Mouse (Mus musculus): ENCODE data around the gene Vps8. TPM values are rescaled to one million over a fixed set of nuclear protein-coding genes. Genes with fewer than 3 reads are reported as not detected.
A peak's percentile ranks its signal among the peaks of the same experiment; 100 is the strongest.

Gene Vps8
- polyA plus RNA-seq, 1 experiment from 2014 or later, result 33.1 TPM

DNA sequence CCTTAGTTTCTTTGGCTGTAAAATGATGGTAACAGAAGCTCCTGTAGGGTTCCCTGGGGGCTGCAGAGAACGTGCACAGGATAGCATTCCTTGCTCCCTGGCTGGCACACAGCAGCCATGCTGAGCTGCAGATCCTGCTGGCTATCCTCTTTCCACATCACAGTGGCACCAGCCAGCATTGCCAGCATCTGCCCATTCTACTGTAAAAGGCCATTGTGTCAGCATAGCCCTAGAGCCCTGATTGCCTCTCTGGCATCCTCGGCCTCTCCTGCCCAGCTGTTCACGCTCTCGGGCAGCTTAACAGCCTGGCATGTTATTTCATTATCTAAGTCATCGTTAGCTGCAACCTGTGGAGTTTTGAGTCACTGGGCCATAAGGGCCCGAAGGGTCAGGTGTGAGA, 204.3 kb downstream of the Vps8 start:
- WGBS, result 42% methylated on average over 6 of the region's 6 CpGs
- H3K27me3 ChIP-seq (replicated peaks; ENCODE audit: control insufficient read depth, insufficient read depth, low read length), result no peaks in the 10 kb centered on the region

DNA sequence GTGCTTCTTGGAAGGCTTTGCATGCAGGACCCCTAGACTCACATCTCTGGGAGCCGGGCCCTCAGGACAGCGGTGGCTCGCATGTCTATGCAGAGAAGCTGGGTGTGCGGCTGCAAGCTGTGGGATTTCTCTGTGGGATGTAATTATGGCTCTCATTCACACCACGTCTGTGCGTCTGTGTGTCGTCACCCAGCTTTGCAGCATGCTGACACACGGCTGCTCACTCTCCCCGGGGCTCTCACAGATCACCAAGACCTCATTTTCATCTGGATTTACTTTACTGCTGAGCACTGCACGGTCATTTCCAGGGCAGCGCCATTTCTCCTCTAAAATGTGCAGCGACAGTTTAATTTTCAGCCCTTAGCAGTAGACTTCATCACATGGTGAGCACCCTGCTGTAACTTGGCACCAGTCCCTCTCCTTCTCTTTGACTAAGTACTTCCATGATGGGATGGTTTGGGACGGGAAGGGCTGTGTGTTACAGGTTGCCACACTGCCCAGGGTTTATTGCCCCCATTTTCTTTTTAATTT, 205.2 kb downstream of the Vps8 start:
- H3K9me3 ChIP-seq (ENCODE audit: control insufficient read depth, low read length), result no peaks in the 10 kb centered on the region
- peak; percentile 48 for ATAC-seq
- no peak overlapping the region for H3K4me3 ChIP-seq (ENCODE audit: low read length)
- H3K27me3 ChIP-seq (replicated peaks; ENCODE audit: control insufficient read depth, insufficient read depth, low read length), result no peaks in the 10 kb centered on the region
- H3K36me3 ChIP-seq (ENCODE audit: control insufficient read depth, insufficient read depth, low read length), result no peaks in the 10 kb centered on the region
- no peak overlapping the region; the same call in 1 of the 2 replicates for H3K9ac ChIP-seq (ENCODE audit: low read depth, low read length)
- WGBS, result 33% methylated on average over 13 of the region's 13 CpGs
- peak overlapping the region; percentile 16; the same call in 1 of the 2 replicates for H3K4me2 ChIP-seq (ENCODE audit: low read length)
- H3K4me1 ChIP-seq (ENCODE audit: control insufficient read depth, insufficient read depth, low read depth, low read length), result peaks cover 12% of the 10 kb centered on the region
- peak overlapping the region; percentile 42 for H3K27ac ChIP-seq (ENCODE audit: low read depth, low read length)

More for the DNA sequence above, 204.3 kb downstream of the Vps8 start:
- H3K4me2 ChIP-seq (ENCODE audit: low read length), result no peak overlapping the region
- H3K4me1 ChIP-seq (ENCODE audit: control insufficient read depth, insufficient read depth, low read depth, low read length), result peaks cover 12% of the 10 kb centered on the region
- no peak overlapping the region for H3K4me3 ChIP-seq (ENCODE audit: low read length)
- no peaks in the 10 kb centered on the region for H3K9me3 ChIP-seq (ENCODE audit: control insufficient read depth, low read length)
- no peak overlapping the region for H3K27ac ChIP-seq (ENCODE audit: low read depth, low read length)
- H3K36me3 ChIP-seq (ENCODE audit: control insufficient read depth, insufficient read depth, low read length), result no peaks in the 10 kb centered on the region
- H3K9ac ChIP-seq (ENCODE audit: low read depth, low read length), result no peak overlapping the region
- ATAC-seq, result peak; percentile 40

- Histone ChIP-seq H3K4me1 (ENCODE audit: control insufficient read depth, insufficient read depth, low read depth, low read length) (peaks cover 12% of the 10 kb centered on the region), H3K36me3 (ENCODE audit: control insufficient read depth, insufficient read depth, low read length) (no peaks in the 10 kb centered on the region), H3K4me2 (ENCODE audit: low read length) (no peak overlapping the region), H3K9ac (ENCODE audit: low read depth, low read length) (no peak overlapping the region), H3K9me3 (ENCODE audit: control insufficient read depth, low read length) (no peaks in the 10 kb centered on the region), H3K27me3 (replicated peaks; ENCODE audit: control insufficient read depth, insufficient read depth, low read length) (no peaks in the 10 kb centered on the region), H3K4me3 (ENCODE audit: low read length) (no peak overlapping the region), H3K27ac (ENCODE audit: low read depth, low read length) (no peak overlapping the region)
- WGBS, result 92% methylated on average over 4 of the region's 4 CpGs
- ATAC-seq, result no peak
These were observed 207.7 kb downstream of the Vps8 start for GRCm38 (mm10) chr16:21630614-21631013.

DNA sequence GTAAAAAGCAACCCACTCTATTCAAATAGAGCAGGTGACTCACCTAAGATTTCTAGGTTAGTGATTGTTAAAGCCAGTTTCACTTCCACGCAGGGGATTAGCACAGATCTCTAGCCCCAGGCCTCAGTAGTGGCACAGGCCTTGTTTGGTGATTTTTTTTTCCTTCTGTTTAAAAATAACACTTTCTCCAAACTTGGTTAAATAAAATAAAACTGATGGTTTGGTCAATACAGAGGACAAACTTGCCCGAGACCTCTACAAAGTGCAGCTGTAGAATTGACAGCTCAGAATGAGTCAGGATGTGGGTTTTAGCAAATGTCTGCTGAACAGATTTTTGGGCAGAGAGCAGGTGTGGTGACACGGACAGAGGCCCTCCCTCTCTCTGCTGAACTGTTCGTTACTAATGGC, 208.9 kb downstream of the Vps8 start:
- Histone ChIP-seq H3K4me1 (ENCODE audit: control insufficient read depth, insufficient read depth, low read depth, low read length) (peaks cover 12% of the 10 kb centered on the region), H3K4me2 (ENCODE audit: low read length) (no peak overlapping the region), H3K9me3 (ENCODE audit: control insufficient read depth, low read length) (no peaks in the 10 kb centered on the region), H3K27me3 (replicated peaks; ENCODE audit: control insufficient read depth, insufficient read depth, low read length) (no peaks in the 10 kb centered on the region), H3K9ac (ENCODE audit: low read depth, low read length) (no peak overlapping the region), H3K4me3 (ENCODE audit: low read length) (no peak overlapping the region), H3K27ac (ENCODE audit: low read depth, low read length) (no peak overlapping the region), H3K36me3 (ENCODE audit: control insufficient read depth, insufficient read depth, low read length) (no peaks in the 10 kb centered on the region)
- 83% methylated on average over 4 of the region's 4 CpGs for WGBS
- ATAC-seq, result no peak

DNA sequence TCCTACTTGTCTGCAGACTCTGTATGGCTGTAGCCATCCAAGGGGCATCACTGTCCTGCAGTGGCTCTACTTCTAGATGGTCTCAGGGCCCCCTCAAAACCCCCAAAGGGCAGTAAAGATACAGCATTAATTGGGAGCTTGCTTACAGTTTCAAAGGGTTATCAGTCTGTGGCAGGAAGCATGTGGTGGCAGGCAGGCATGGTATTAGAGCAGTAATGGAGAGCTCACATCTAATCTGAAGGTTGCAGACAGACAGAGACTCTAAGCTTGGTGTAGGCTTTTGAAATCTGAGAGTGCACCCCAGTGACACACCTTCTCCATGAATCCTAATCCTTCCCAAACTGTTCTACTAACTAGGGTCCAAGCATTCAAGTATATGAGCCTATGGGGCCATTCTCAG, 211.5 kb downstream of the Vps8 start:
- H3K9me3 ChIP-seq (ENCODE audit: control insufficient read depth, low read length), result no peaks in the 10 kb centered on the region
- H3K9ac ChIP-seq (ENCODE audit: low read depth, low read length), result no peak overlapping the region
- H3K4me1 ChIP-seq (ENCODE audit: control insufficient read depth, insufficient read depth, low read depth, low read length), result no peaks in the 10 kb centered on the region
- H3K4me3 ChIP-seq (ENCODE audit: low read length), result no peak overlapping the region
- no peak for ATAC-seq
- H3K36me3 ChIP-seq (ENCODE audit: control insufficient read depth, insufficient read depth, low read length), result no peaks in the 10 kb centered on the region
- no peak overlapping the region for H3K4me2 ChIP-seq (ENCODE audit: low read length)
- H3K27ac ChIP-seq (ENCODE audit: low read depth, low read length), result no peak overlapping the region
- H3K27me3 ChIP-seq (replicated peaks; ENCODE audit: control insufficient read depth, insufficient read depth, low read length), result no peaks in the 10 kb centered on the region

GRCm38 (mm10) chr16:21636156-21636853, 213.4 kb downstream of the Vps8 start:
- no peaks in the 10 kb centered on the region for H3K36me3 ChIP-seq (ENCODE audit: control insufficient read depth, insufficient read depth, low read length)
- H3K27me3 ChIP-seq (replicated peaks; ENCODE audit: control insufficient read depth, insufficient read depth, low read length), result no peaks in the 10 kb centered on the region
- H3K9ac ChIP-seq (ENCODE audit: low read depth, low read length), result no peak overlapping the region
- WGBS, result 90% methylated on average over 5 of the region's 5 CpGs
- no peak overlapping the region for H3K4me2 ChIP-seq (ENCODE audit: low read length)
- no peak for ATAC-seq
- no peak overlapping the region for H3K4me3 ChIP-seq (ENCODE audit: low read length)
- no peaks in the 10 kb centered on the region for H3K4me1 ChIP-seq (ENCODE audit: control insufficient read depth, insufficient read depth, low read depth, low read length)
- no peaks in the 10 kb centered on the region for H3K9me3 ChIP-seq (ENCODE audit: control insufficient read depth, low read length)
- no peak overlapping the region for H3K27ac ChIP-seq (ENCODE audit: low read depth, low read length)

GRCm38 (mm10) chr16:21637201-21637819, 214.4 kb downstream of the Vps8 start:
- Histone ChIP-seq H3K4me1 (ENCODE audit: control insufficient read depth, insufficient read depth, low read depth, low read length) (no peaks in the 10 kb centered on the region), H3K4me2 (ENCODE audit: low read length) (no peak overlapping the region), H3K36me3 (ENCODE audit: control insufficient read depth, insufficient read depth, low read length) (no peaks in the 10 kb centered on the region), H3K9ac (ENCODE audit: low read depth, low read length) (no peak overlapping the region), H3K27me3 (replicated peaks; ENCODE audit: control insufficient read depth, insufficient read depth, low read length) (no peaks in the 10 kb centered on the region), H3K4me3 (ENCODE audit: low read length) (no peak overlapping the region), H3K27ac (ENCODE audit: low read depth, low read length) (no peak overlapping the region), H3K9me3 (ENCODE audit: control insufficient read depth, low read length) (no peaks in the 10 kb centered on the region)
- 82% methylated on average over 11 of the region's 11 CpGs for WGBS
- no peak for ATAC-seq

DNA sequence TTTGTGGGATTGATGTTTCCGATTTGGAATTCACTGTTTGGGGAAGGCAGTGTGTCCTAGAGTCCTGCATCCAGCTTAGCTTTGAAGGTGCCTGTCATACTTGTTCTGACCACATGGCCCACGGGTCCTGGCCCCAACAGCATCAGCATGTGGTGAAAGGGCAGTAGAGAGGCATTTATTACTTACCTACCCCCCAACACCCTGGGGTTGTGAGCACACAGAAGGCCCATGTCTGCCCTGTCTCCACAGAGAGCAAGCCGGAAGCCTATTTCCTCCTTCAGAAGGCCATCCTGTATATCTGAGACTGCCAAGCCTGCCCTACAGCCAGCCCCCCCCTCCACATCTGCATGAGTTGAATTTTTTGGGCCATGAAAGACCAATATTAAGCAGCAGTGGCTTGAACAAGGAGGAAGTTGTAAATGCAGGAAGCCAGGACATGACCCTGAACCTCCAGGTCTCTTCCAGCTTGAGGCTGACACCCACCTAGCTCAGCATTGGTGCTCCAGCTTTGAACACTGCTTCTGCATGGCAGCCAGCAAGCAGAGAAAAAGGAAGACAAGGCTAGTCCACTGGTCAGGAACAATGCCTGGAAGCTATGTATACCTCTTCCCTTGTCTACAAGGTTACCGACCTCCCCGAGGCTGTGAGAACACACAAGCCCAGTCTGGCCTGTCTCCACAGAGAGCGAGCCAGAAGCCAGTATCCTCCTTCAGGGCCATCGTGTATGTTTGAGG, 218.0 kb downstream of the Vps8 start:
- Histone ChIP-seq H3K27me3 (replicated peaks; ENCODE audit: control insufficient read depth, insufficient read depth, low read length) (no peaks in the 10 kb centered on the region), H3K4me1 (ENCODE audit: control insufficient read depth, insufficient read depth, low read depth, low read length) (peaks cover 8% of the 10 kb centered on the region), H3K36me3 (ENCODE audit: control insufficient read depth, insufficient read depth, low read length) (no peaks in the 10 kb centered on the region), H3K4me3 (ENCODE audit: low read length) (no peak overlapping the region), H3K27ac (ENCODE audit: low read depth, low read length) (no peak overlapping the region), H3K9me3 (ENCODE audit: control insufficient read depth, low read length) (no peaks in the 10 kb centered on the region), H3K9ac (ENCODE audit: low read depth, low read length) (no peak overlapping the region), H3K4me2 (ENCODE audit: low read length) (no peak overlapping the region)
- WGBS, result 85% methylated on average over 7 of the region's 7 CpGs
- ATAC-seq, result no peak

DNA sequence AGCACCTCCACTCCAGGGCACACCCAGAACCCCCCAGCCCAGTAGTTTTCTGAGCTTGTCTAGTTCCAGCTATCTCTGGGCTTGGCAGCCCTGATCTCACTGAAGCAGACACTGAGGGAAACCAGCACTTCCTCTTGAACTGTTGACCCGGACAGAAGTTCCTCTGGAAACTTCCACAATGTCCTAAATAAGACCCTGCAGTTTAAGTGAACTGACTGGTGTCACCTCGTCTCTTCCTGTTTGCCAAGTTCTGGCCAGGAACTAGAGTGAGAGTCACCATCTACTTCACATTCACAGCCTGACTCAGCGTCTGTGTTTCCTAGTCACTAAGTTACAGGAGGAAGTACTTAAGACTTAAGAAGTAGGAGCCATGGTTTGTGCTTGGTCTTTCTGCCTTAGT, 219.0 kb downstream of the Vps8 start:
- ATAC-seq, result no peak
- no peak overlapping the region for H3K4me3 ChIP-seq (ENCODE audit: low read length)
- no peaks in the 10 kb centered on the region for H3K36me3 ChIP-seq (ENCODE audit: control insufficient read depth, insufficient read depth, low read length)
- H3K4me1 ChIP-seq (ENCODE audit: control insufficient read depth, insufficient read depth, low read depth, low read length), result peaks cover 8% of the 10 kb centered on the region
- 89% methylated on average over 3 of the region's 3 CpGs for WGBS
- H3K9ac ChIP-seq (ENCODE audit: low read depth, low read length), result no peak overlapping the region
- H3K27ac ChIP-seq (ENCODE audit: low read depth, low read length), result no peak overlapping the region; the same call in 1 of the 2 replicates
- no peaks in the 10 kb centered on the region for H3K27me3 ChIP-seq (replicated peaks; ENCODE audit: control insufficient read depth, insufficient read depth, low read length)
- H3K9me3 ChIP-seq (ENCODE audit: control insufficient read depth, low read length), result no peaks in the 10 kb centered on the region
- H3K4me2 ChIP-seq (ENCODE audit: low read length), result no peak overlapping the region

Data from hindbrain, embryonic 16.5 days (tissue).